Mouse (Mus musculus): Measurements from ENCODE around the gene Crip1. TPM values are rescaled to one million over a fixed set of nuclear protein-coding genes. Genes with fewer than 3 reads are reported as not detected.

The Crip1 gene
- 100 to 1,000 TPM; 190 to 198 TPM for total RNA-seq (2021)

DNA sequence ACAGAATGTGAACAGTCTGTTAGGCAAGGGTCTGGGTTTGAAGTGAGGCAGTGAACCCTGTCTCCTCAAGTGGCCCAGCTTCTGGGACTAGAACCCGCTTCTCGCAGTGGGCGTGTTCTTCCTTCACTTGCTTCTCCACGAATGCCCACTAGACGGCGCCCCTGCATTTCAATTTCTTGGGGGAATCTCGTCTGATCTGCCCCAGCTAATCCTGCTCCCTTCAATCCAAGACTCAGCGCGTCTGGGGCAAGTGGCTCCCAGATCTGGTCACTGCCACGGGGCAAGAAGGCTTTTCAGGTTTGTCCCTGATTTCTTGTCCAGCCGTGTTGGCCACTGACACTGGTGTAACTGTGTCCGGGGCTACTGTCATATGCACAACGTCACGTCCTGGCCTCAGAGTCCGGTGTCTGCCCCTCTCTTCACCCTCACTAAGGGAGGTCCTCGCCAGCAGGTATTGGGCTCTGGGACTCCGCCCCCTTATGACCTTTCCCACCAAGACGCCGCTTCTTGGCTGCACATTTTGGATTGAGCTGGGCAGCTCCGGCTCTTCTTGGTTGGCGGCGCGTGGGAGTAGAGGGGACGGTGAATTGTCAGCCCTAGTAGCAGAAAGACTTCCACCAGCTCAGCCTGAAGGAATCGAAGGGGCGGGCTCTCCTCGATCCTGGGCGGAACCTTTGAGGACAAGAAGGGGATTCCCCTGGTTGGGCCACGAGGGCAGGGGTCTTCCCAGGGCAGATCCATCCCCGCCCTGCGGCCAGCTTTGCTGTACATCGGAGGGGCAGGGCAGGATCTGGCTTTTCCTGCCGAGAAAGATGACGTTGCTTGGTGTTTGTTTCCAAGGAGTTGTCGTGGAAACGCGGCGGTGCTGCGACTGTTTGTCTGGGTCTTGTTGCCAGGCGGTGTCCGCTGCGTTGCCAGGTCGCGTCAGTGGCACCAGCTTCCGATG, at the start of gene Crip1:
Gene Crip1 (plus strand): TSS at position 205 of the 946 bp plus-strand sequence.
- intact Hi-C loops (cut with DNase I): no loop called here
- DNase-seq: peak; percentile 93 to 94

- no peak for DNase-seq
- intact Hi-C loops (cut with DNase I): no loop called here
These were observed 49.1 kb upstream of the Crip1 start for GRCm38 (mm10) chr12:113097040-113097439.

- intact Hi-C loops (cut with DNase I): no loop called here
- DNase-seq: peak; percentile 60 to 67
These were observed 48.3 kb upstream of the Crip1 start, which contains the start of gene Mta1 for GRCm38 (mm10) chr12:113097749-113098281. Gene Mta1 (plus strand): TSS chr12:113098278.

GRCm38 (mm10) chr12:113098530-113099151, 47.5 kb upstream of the Crip1 start:
- peak; percentile 33 to 53 for DNase-seq
- intact Hi-C loops (cut with DNase I): no loop called here

DNA sequence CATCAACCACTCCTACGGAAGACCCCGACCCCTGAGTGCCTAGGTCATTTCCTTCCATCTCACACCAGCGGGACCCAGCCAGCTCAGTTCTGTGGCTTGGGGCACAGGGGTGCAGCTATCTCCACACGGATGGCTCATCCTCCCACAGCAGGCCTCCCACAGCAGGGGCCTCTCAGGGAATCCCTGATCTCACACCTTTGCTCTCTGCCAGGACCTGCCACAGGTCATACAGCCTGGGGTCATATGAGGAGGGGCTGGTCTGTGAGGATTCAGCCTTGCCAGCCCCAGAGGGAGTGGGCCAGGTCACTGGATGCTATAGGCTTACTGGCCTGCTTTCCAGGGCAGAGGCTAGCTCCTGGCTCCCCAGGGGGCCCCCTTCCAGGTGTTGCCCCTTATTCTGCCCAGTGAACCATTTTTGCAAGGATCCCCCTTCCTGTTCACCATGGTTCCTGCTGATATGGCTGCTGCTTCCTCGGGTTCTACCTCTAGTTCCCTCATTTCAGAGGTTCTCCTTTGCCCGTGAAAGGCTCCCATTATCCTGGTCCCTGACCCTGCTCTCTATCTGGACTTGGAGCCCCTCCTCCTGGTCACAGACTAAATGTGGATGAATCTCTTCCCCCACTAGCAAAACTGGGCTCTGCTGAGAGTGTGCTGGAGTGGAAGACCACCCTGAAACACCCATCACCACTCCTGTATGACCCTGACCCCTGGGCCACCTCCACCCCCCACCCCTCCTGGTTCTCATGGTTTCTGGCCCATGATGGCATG, 46.5 kb upstream of the Crip1 start:
- no peak for DNase-seq
- intact Hi-C loops (cut with DNase I): loop anchor here (2.0 to 5.0 kb wide), 3 partner anchors 85 to 142 kb away; partner anchors contain the start of genes Brf1 and Pacs2

DNA sequence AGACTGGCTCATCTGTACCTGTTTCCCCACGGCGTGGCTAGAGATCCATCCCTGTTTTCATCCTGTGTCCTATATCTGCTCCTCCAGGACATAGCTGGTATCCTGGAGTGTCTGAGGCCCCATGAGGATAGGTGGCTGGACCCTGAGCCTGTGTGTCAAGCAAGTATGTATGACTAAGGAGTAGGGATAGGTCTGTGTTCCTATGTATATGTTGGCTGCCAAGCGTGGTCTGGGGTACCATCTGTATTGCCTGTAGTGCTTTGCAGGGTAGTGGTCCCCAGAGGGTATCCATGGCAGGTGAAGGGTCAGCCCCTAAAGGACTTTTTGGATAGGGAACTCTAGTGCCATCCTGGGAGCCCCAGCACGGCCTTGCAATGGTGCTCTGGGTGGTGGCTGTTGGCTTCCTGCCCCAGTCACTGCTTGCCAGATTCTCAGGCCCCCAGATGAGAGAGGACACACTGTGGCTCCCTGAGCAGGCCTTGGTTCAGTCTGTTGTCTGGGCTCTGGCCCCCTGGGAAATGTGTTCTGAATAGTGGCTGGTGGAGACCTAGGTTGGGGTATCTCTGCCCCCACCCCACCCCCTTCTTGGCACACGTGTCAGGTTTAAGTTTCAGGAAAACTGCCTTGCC, 45.6 kb upstream of the Crip1 start:
- intact Hi-C loops (cut with DNase I): loop anchor here (2.0 to 5.0 kb wide), 3 partner anchors 86 to 143 kb away; partner anchors contain the start of genes Brf1 and Pacs2
- peak; percentile 66 to 68 for DNase-seq

DNA sequence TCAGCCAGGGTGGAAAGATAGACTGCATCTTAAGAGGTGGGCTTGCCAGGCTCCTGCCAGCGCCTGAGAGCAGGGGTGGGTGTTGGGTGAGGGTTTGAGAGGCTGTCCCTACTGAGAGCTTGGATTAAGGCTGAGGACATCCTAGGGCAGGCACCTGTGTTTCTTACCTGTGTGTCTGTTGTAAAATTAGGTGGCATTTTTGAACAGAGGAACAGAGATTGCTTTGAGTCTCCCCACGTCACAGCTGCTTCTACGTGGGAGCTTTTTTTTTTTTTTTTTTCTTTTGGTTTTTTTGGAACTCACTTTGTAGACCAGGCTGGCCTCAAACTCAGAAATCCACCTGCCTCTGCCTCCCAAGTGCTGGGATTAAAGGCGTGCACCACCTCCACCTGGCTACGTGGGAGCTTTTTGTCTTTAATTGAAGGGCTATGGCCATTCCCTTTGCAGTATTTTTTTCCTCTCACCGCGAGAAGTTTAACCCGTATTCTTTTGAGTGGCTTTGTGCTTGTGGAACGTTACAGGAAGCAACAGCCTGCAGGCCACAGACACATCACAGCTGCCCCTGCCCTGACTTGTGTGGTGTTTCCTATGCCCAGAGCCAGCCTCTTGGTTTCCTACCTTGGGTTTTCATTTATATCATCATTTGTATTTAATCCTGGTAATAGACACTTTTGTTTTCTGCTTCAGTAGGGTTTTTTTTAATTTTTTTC, 44.7 kb upstream of the Crip1 start:
- no peak for DNase-seq
- intact Hi-C loops (cut with DNase I): loop anchor here (2.0 to 5.0 kb wide), 3 partner anchors 87 to 144 kb away; partner anchors contain the start of genes Brf1 and Pacs2

- intact Hi-C loops (cut with DNase I): loop anchor here (5.0 kb wide), 2 partner anchors 100 to 145 kb away; partner anchors contain the start of gene Brf1
- peak; percentile 49 to 61 for DNase-seq
These were observed 43.7 kb upstream of the Crip1 start for GRCm38 (mm10) chr12:113102461-113102860.

DNA sequence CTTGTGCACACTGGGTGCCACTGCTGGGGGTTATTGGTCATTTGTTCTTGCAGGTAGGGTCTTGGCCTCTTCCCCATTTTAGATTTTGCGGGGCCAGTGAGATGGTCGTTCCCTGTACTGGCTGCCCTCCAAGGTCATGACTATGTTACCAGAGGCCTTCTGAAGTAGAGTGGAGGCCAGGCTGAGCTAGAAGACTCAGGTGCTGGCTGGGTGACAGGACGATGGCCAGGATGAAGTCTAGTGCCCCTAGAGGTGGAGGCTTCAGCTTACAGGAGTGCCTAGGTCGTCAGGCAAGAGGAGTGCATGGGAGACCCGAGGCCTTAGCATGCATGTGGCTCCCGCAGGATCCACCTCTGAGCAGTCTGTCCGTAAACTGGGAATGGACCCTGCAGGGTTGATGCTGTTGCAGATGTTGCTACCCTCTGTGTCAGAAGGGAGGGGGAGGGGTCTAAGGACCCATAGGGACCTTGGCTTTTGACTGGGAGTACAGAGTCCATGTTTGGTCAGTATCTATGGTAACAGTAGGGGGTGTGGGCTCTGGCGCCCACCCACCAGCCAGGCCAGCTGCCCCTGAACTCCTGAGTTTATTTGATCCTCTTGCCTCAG, 42.2 kb upstream of the Crip1 start:
- intact Hi-C loops (cut with DNase I): loop anchor here (5.0 kb wide), 2 partner anchors 102 to 147 kb away; partner anchors contain the start of gene Brf1
- DNase-seq: no peak

DNA sequence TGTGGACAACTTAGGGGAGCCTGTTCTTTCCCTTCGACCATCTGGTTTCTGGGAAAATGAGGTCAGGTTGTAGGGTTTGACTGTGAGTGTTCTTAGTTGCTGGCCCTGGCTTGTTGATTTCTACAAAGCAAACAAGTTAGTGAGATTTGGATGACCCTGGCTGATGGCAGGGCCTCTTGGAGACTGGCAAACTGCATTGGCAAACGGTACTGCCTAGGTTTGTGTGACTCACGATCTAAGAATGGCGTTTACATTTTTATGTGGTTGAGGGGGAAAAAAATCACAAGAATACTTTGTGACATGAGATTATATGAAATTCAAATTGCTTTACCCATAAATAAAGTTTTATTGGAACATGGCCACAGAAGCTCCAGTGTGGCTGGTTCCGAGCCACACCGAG, 39.7 kb upstream of the Crip1 start:
- intact Hi-C loops (cut with DNase I): no loop called here
- DNase-seq: no peak

- DNase-seq: no peak
- intact Hi-C loops (cut with DNase I): no loop called here
These were observed 38.5 kb upstream of the Crip1 start for GRCm38 (mm10) chr12:113107431-113108124.

DNA sequence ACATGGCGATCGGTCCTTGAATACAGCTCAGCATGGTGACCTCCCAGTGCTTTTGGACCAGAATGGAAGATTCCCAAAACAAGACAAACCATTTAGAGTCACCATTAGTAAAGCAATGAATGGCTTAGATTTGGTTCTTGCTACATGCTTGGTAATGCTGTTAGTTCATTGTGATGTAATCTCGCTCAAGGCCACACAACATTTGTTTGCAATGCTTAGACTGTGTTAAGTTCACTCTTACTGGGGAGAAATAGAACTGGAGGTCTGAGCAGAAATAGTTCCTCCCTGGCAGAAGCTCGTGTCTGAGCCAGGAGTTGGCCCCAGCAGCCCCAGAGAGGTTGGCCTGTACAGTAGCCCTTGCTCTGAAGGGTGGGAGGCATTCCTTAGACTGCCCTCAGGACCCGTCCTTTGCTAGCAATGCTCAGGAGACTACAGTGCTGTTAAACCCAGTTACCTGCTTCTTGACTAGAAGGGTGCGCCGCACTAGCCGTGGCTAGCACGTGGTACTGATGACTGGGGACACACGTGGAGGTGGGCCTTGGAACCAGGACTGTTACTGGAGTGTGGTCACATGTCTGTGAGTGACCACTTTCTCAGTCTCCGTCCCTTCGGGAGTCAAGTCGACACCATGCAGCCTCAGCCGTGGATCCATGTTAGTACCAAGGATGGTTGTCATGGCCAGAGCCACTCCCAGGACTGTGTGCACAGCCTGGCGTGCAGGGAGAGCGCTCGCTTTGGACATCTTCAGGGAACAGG, 37.4 kb upstream of the Crip1 start:
- DNase-seq: no peak
- intact Hi-C loops (cut with DNase I): no loop called here

DNA sequence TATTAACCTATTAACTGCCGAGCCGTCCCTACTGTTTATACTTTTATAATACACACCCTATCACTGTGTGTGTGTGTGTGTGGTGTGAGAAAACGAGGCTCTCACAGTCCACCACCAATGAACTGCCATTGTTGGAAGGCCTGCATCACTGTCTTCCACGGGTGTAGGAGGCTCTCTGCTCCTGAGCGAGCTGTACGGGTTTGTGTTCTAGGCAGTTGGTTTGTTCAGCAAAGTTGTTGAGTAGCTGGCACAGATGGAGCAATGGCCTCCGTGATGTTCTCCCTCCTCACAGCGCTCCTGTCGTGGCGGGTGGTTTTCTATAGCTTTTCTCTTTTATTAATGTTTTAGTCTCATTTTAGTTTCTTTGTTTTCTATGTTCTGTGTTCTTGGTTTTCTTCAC, 36.3 kb upstream of the Crip1 start:
- intact Hi-C loops (cut with DNase I): no loop called here
- DNase-seq: no peak

DNA sequence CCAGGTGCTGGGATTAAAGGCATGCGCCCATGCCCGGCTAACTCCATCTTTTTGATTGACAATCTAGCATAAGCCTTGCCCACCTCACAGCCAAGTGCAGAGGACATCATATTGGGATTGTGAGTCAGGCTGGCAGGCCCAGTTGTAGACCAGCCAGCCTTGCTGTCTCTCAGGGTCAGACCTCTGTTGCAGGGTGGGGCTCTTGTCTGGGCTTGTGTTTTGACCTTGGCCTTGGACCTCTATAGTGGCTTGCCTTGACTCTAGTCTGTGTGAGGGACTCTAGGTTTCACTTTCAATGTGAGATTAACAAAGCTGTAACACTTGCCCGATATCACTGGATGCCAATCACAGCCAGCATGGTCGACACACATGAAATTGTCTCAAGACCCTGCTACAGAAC, 32.0 kb upstream of the Crip1 start:
- intact Hi-C loops (cut with DNase I): no loop called here
- no peak for DNase-seq

DNA sequence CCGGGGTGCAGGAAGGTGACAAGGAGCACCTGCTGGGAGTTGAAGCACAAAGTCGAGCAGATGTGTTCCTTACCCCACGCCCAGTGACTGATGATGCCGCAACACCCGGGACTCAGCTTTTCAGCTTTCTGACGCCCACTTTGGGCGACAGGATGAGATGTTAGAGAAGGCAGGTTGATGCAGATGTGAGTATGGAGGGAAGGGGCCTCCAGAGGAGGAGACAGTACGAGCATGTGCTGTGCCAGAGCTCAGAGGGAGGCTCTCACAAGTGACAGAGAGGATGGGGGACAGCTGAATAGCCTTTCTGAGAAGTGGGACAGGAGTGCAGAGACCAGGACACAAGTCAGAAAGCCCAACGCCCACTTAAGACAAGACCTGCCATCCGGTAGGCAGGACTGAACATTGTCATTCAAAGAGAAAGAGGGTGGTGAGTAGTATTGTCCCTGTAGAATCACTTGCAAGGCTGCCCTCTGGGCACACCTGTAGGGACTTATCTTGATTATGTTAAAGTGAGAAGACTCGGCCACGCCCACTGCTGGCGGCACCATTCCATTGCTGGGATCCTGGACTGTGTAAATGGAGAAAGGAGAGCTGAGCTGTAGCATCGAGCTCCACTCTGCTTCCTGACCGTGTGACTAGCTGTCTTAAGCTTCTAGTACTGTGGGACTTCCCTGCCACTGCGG, 31.1 kb upstream of the Crip1 start:
- DNase-seq: no peak
- intact Hi-C loops (cut with DNase I): no loop called here

- DNase-seq: peak; percentile 88 to 90
- intact Hi-C loops (cut with DNase I): loop anchor here (1.0 kb wide), 1 partner anchor 36 kb away; no protein-coding TSS in a partner anchor
These were observed 26.4 kb upstream of the Crip1 start for GRCm38 (mm10) chr12:113119516-113120410.

Data from heart, postnatal 36 days (tissue).